Mouse (Mus musculus): ENCODE measurements around the gene Mrc1.

DNA sequence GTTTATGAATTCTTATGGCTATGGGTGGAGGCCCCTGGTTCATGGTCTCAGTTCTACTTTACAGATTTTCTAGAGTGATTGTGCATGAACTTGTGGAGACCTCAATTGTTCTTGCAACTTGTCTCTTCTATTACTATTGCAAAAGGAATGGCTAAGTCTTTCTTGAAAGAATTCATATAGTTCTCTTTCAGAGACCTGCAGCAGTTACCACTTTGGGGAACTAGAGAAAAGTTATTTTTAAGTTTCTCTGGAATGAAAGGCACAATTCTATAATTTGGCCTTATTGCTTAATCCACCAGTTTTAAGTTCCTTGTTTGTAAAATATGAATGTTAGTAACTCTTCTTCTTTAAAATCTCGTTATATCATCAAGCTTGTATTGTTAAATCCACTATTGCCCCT lies 32.9 kb downstream of the Mrc1 start:
- TF ChIP-seq CTCF (IDR thresholded peaks at IDR 0.05; ENCODE audit: low read depth) (no peak), EP300 (IDR thresholded peaks at IDR 0.05; ENCODE audit: low read depth) (no peak)
